Mouse (Mus musculus) urinary bladder, adult 2 months (tissue): Measurements from ENCODE around the gene Stra6. TPM values are rescaled to one million over a fixed set of nuclear protein-coding genes. Genes with fewer than 3 reads are reported as not detected.

ENCODE experiments used
- DNase-seq: peaks from one replicate; pipeline ENCODE4 v3.0.0; 2022; ENCODE audit warnings: low spot score
- polyA plus RNA-seq: library from polyadenylated mRNA; depleted of rRNA; stranded (reverse); fragments of >200 nt; gene quantifications from 2 replicates; pipeline ENCODE4 v1.2.3, GENCODE M21; 2012; rRNA removed

The Stra6 gene
- 0.50 and 0.63 TPM in 2 replicates for polyA plus RNA-seq

DNA sequence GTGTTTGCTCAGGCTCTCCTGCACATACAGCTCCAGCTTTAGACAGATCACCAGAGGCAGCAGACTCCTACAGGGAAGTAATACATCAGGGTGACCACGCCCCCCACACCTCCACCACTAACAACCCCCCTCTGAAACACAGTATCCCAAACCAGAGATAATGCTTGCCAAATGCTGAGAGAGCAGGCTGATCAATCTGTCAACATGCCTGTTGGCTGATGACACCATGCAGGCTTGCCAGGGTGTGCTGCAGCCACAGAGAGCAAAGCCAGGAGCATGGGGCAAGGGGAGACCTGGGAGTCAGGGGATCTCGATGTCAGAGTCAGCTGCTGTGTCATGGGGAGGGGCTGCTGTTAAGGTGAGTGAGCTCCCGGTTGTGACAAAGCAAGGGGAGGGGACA is at the start of gene Stra6:
Gene Stra6, plus strand, starts transcription at position 258 of the 400 bp plus-strand sequence.
- DNase-seq, result no peak

DNA sequence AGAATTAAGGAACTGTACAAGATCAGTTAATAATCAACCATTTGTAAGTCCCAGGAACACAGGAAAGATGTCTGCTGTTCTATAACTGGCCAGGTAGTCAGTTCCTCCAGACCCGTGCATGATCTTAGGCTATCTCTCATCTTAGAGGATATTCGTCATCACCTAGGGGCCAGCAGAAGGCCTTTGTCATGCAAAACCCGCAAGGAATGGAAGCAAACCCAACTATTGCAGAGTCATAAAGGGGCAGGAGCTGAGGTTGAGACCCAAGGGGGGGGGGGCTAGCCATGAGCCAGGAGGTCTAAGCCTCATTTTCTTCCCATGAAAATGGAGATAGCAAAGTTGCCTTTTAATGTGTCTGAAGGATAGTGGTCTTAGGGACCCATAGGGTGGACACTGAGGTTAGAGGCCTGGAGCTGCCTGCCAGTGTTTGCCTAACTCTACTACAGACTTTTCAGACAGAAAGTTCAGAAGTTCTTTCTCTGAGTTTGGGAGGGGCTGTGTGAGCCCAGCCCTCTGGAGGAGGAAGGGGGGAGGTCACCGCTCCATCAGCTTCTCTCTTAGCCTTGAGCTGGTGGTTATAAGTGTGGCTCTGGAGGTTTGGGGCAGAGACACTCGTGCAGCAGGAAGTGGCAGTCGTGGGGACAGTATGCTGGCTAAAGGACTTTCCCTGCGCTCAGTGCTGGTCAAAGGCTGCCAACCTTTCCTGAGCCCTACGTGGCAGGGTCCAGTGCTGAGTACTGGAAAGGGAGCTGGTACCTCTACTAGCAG is 49.0 kb upstream of the Stra6 start:
- no peak for DNase-seq

DNA sequence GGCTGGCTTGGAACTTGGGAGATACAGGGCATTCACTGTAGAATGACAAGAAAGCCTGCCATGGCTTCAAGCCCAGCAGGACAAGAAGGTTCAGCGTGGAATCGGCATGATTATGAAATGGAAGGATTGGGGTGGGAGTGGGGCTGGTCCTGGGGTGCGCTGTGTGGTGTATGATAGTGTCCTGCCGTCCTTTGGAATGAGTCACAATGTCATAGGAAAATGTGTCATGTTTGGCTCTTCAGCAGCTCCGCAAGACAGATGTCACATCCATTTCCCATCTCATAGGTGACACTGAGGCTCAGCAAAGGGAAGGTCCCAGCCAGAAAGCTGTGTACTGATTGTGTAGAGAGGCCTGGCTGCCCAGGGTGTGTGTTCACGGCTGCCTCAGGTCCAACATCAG is 47.7 kb upstream of the Stra6 start:
- DNase-seq, result no peak

DNA sequence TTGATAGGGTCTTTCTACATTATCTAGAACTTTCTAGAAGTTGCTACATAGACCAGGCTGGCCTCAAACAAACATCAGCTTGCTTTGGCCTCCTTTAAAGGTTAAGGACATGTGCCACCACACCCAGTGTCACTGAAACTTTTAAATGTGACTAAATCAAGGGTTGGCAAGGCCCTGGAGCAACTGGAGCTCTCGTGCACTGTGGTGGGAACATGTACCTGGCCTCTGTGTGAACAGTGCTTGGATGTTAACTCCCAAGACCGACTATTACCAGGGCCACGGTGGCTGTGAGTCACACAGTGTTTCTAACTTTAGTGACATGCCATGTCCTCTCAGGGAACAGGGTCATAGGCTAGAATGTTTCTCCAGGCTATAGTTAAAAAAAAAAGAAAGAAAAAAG is 46.6 kb upstream of the Stra6 start:
- no peak for DNase-seq

DNA sequence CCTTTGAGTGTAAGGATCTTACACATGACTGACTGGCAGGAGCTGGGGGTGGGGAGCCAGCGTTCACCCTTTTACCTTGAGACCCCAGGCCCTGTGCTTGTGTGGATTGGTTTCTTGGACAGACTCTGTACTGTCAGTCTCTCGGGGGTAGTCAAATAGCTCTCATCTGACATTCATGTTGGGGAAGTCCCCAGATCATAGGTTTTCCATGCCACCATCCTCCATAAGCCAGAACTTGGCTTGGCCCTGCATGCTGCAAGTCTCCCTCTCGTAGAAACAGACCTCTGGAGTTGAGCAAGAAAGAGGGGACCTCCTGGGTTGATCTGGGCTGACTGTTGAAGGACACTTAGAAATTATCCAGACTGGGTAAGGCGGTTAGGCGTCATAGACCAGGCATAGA is 45.2 kb upstream of the Stra6 start:
- DNase-seq, result no peak

DNA sequence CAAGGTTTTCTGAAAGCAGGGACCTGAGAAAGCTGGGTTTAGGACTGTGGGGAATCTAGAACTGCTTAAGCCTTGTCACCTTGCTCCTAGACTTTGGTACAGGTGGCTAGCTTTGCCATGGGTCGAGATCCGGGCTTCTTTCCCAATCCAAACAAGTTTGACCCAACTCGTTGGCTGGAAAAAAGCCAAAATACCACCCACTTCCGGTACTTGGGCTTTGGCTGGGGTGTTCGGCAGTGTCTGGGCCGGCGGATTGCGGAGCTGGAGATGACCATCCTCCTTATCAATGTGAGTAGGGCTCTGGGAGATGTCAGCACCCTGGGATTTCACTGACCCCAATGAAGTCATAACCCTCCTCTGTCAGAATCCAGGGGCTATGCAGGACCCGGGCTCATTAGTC is 37.6 kb upstream of the Stra6 start:
- DNase-seq, result no peak

DNA sequence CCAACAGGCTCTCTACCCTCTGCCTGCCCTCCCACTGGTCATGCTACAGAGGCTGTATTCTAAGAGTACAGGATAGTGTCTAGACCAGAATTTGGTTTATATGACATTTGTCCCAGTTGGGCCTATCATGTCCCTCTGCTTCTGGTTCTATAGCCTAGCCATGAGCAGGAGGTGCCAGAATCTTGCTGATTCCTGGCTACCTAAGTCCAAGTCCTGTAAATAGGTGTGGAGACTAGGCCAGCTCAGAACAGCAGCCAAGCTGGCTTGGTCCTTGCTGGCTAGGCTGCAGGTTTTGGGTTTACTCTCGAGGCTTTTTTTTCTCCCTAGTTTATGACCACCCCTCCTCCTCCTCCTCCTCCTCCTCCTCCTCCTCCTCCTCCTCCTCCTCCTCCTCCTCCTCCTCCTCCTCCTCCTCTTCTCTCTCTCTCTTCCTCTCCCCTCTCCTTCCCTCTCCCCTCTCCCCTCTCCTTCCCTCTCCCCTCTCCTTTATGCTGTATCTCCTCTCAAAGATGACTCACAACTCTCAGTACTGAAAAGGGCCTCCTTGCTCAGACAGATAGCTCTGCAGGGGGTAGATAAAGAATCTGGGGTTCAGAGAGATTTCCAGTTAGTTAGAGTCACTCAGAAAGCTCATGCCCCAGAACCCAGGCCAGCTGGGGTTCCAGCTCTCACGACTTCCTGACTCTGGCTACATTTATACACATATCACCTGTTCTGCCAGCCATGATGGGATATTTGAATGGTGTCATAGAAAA is 36.0 kb upstream of the Stra6 start:
- no peak for DNase-seq

DNA sequence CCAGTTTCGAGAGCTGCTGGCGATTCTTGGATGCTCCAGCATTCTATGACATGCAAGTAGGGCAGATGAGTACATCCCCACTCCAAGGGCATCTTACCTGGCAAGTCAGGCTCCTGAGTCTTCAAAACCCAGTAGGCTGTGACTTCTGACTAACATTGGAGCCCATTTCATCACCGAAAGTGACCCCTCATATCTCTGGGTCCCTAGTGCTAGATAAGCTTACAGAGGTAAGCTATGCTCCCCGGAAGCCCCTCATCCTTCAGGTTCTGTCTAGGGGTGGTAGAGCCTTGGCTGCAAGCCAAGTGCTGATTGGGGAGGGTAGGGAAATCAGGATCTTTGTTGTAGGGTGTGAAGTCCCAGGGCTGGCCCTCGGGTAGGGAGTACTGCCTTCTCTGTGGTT is 34.7 kb upstream of the Stra6 start:
- DNase-seq, result no peak

DNA sequence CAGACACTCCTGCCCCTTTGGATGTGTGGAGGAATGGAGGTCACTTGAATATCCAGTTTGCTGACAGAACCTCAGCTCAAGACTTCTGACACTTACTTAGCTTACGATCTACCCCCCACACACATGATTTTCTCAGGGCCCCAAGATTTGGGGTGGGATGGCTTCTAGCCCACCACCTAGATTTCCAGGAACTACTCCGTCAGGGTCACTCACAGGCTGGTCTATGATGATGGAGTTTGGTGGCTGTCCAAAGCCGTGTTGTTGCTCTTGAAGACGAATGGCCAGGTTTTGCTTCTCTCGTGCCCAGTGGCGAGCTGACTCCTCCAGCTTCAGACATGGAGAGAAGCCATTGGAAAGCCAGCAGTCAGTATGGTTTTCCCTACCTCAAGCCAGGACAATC is 34.0 kb upstream of the Stra6 start:
- DNase-seq, result no peak

DNA sequence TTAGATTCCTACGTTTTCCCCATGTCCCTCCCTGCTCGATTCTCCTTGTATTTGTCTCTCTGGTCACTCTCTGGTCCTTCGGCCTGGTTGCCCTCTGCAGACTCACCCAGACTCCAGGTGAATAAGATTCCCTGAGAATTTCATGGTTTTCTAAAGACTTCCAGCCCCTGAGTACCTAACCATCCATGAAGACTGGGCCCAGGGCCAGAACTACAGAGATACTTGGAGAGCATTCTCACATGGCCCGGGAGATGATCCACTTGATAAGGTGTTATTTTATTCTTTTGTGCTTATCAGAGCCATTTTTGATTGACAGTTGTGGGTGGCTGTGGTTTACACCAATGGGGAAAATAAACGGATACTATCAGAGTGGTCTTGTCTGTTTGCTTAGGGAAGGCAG is 31.7 kb upstream of the Stra6 start:
- DNase-seq, result no peak

DNA sequence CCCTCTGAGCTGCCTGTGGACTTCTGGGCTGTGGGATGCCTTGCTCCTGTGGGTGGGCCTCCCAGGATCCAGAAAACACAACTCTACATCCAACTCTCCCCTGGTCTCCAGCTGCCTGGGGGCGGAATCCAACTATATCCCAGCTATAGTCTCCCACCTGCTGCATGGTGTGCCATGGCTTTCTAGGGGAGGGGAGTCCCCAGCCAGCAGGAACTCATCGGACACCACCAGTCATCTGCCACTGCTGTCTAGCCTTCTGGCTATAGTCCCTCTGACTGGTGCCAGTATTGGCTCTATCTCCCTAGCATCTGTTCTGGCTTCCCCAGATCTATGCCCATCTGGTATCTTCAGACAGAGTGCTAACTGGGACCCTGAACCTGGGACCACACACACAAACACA is 28.1 kb upstream of the Stra6 start:
- DNase-seq, result no peak

DNA sequence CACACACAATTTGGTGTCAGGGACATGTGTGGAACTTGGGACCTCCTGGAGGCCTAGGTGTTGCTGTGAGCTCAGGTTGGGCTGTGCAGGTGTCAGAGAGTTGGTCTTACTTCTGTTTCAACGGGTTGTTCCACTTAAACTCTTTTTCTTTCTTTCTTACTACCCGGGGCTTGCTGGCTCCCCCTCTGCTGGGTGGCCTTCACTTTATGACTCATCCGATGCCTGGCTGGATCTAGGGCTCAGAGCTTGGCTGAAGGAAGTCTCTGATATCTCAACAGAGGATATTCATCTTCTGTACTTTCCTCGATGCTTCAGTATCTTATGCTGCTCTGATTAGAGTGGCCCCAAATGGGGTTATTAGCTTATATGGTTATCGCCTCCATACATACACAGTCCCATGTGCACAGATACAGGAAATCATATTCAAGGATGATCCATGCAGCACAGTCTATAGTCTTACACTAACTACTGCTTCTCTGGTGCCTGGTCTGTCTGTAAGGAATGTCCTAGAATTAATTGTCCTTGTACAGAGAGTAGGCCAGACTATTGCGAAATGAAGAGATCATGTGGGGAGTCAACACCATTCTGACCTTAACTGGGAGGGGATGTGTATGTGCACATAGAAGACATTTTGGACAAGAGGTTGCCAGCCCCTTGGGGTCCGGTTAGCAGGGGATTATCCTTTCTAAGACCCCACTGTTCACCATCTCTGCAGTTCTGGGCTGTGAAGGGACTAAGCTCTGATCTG is 27.5 kb upstream of the Stra6 start:
- no peak for DNase-seq

DNA sequence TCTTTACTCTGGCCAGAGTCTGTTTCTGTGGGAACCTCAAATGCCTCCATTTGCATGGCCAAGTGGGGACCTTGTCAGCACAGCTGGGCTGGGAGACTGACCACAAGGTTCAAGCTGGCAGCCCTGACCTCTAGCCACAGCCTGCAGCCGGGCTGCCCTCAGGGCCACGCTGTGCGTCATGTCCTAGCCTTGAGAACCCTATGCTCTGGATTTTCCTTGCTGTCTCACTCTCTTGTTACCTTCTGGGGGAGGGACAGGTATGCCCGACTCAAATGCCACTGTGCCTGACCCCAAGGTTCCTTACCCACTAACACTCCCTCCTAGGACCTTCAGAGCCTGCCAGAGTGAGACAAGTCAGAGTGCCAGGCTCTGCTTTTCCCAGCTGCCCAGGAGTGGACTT is 26.6 kb upstream of the Stra6 start:
- DNase-seq, result no peak

DNA sequence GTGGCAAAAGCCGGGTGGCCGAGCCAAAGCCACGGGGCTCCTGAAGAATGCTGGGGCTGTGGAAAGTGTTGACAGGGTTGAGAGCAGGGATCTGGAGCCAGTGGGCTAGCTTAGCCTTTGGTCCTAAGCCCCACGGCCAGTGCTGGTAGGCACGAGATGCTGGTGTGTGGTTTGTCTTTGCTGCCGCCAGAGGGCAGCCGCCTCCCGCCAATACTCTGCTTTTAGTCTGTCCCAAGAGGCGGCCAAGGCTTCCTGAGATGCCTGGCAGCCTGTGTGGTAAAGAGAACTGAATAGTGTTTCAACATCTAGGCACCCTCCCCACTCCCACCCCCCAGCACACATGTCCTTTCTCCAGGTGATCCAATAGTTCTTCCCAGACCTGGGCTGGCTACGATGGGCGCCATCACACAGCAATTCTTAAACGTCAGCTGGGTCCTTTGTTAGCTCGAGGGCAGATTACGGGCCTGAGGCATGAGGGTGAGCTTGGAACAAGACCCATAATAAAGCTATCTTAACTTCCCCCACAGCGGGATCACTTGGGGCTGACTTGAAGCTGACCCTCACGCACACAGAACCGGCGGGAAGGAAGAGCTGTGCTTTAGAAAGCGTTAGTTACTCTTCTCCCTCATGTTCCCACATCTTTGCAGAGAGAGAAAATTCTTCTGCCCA is 25.0 kb upstream of the Stra6 start:
- DNase-seq, result peak; percentile 47

DNA sequence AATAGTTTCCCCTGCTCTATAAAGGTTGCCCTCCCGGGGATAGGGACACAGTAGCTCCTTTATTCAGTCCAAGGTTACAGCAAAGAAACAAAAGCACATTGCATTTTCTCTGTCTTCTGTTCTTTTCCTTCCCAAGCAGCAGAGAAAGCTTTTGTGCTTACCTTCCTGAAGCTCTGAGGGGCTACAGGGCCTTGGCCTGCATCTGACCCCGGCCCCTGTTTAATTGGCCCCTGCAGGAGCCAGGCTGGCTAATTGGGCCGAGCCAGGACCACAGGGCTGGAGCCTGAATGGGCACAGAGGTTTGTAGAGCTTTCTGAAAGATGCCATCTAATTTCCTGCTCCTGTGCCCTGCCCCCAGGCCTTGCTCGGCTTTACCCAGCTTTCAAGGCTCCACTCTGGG is 22.6 kb upstream of the Stra6 start:
- DNase-seq, result no peak

DNA sequence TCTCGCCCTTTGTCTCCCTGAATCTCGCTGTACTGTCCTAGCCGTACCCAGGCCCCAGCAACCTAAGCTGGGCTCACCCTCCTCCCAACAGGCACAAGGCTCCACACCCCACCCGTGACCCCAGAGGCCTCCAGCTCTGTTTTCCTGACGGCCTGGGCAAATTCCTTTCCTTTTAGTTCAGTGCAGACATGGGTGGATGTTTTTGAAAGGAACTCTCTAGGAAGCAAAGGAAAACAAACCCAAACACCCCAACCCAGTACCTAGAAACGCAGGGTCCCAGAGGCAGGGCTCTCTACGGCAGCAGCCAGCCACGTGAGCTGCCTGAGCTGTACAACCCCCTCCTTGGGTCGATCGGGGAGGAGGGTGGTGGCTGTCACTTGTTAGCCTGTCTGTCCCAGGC is 21.2 kb upstream of the Stra6 start:
- no peak for DNase-seq

DNA sequence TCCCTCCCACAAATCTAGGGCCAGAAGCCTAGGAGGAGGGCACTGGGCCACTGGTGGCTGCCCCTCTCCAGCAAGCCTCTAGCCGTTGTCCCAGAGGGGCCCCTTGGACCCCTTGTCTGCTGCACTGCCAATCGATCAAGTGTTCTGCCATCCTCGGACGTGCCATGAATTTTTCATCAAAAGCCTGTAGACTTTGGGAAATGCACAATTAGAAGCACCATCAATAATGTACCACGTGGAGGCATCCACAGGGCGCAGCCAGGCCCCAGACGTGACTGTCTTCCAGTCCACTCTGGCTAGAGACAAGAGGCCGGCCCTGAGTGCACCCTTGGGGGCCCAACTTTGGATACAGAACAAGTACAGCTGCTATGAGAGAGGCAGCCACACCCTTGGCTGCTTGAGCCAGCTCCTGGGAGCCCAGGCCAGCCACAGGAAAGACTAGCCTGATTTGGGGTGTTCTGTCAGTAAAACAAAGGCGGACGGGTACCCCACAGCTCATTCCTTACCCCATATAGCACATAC is 20.0 kb upstream of the Stra6 start:
- no peak for DNase-seq

DNA sequence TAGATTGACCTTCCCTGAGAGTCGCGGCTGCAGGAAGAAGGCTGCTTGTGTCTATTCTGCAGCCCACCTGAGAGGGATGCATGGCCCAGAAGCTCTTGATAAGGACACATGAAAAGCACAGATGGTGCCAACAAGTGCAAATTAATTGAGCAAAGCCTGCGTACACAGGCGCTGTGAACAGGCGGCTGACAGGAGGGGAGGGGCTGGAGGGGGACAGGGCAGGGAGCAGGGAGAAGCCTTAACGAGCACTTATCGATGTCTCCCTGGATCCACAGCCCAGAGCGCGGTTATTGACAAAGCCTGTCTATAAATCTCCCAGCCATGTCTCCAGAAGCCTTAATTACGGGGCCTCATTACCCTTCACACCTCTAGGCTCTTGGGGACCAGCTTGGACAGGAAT is 18.8 kb upstream of the Stra6 start:
- DNase-seq, result no peak

DNA sequence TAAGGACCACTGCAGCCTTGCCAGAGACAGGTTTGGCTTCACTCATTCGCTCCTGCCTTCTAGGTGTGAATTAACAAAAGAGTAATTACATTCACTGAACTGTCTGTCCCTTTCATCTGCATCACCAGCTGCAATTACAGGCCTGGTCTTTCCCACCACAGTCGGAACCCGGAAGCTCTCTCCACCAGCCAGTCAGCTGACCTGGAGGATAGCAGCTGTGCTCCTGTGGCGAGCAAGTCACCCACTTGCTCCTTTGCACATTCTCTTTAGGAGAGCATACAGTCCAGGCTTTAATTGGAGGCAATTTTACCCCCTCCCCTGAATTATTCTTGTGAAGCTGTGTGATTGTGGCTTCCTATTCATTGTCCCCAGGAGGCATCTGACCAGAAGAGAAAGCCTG is 17.9 kb upstream of the Stra6 start:
- DNase-seq, result no peak

DNA sequence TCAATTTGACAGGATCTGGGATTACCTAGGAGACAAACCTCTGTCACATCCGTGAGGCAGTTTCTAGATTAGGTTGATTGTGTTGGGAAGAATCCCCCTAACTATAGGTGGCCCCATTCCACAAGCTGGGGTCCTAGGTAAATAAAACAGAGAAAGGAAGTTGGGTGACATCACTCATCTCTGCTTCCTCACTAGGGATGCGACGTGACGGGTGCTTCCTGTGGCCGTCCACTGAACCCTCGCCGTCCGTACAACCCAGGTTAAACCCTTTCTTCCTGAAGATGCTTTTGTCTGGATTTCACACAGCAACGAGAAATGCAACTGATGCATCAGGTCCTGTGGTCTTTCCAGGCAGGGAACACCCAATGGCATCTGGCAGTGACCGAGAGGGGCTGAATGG is 16.5 kb upstream of the Stra6 start:
- no peak for DNase-seq

DNA sequence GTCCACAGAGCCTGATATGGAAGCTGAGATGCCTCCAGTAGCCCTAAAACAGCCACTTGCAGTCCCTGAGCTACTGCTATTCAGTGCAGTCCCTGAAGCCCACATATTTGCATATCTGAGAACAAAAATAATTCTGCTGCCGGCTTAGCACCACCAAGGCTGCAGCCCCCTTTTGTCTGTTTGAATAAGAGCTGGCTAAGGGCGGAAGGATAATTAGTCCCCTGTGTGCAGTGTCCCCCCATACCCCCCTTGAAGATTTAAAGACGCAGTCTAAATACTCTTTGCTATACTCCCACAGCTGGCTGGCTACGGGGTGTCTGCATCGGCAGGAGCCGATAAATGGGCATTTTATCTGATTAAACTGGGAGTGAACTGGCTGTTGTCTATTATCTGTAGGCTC is 15.0 kb upstream of the Stra6 start:
- no peak for DNase-seq

DNA sequence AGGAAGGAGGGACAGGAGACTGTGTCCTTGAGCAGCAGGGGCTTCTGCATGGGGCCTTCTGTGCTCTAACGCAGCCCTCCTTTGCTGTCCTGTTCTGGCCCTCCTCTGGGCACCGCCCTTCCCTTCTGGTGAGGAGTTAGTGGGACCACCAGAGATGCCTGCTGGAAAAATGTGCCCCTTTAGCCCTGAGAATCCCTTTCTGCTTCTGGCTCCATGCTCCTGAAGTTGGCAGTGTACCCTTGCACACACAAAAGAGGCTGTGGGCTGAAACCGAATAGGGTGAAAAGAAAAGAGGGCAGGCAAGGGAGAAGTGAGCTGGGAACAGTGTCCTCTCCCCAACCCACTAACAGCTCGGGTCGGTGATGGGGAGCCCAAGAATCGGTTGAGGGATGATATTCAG is 14.4 kb upstream of the Stra6 start:
- DNase-seq, result no peak
